16 mouse cellular contexts compared by ENCODE assay signal in genomic region chr11:119598856-119599255, GRCm38 (mm10).
"Had no signal": no experiment of that assay in that cellular context is flagged by ENCODE, and none has a peak within 500 bp of the region (broad histone marks: within the 10 kb centered on the region; RNA-seq: fewer than 3 reads in every experiment).

No protein-coding gene starts in this region.

- H3K27ac ChIP-seq: liver, embryonic 13.5 days; midbrain, embryonic 10.5 days; midbrain, embryonic 13.5 days; stomach, embryonic 15.5 days had no signal

- ATAC-seq: intestine, embryonic 16.5 days; midbrain, embryonic 13.5 days had no signal

- H3K27me3 ChIP-seq: midbrain, embryonic 13.5 days; stomach, embryonic 15.5 days had no signal

- H3K9me3 ChIP-seq: liver, embryonic 13.5 days; midbrain, embryonic 10.5 days; midbrain, embryonic 13.5 days; stomach, embryonic 15.5 days had no signal

- H3K4me2 ChIP-seq: liver, embryonic 13.5 days; midbrain, embryonic 13.5 days; stomach, embryonic 15.5 days had no signal

- H3K4me3 ChIP-seq: liver, embryonic 13.5 days; megakaryocyte, embryonic 14.5 days; midbrain, embryonic 10.5 days; midbrain, embryonic 13.5 days; stomach, embryonic 15.5 days had no signal

- DNase-seq: kidney, adult 18-20 months; kidney, adult 9 months; kidney, postnatal 14 days; kidney, postnatal 4 days; left cerebral cortex, postnatal 4 days; liver, embryonic 13.5 days; lung, adult 2 months; retina, postnatal 1 day; right cerebral cortex, postnatal 25 days; spleen, adult 18-20 months; thymus, postnatal 36 days had no signal

- H3K36me3 ChIP-seq: liver, embryonic 13.5 days; midbrain, embryonic 10.5 days; midbrain, embryonic 13.5 days; stomach, embryonic 15.5 days had no signal

- H3K9ac ChIP-seq: liver, embryonic 13.5 days; midbrain, embryonic 13.5 days; stomach, embryonic 15.5 days had no signal
